Mouse (Mus musculus): ENCODE data around the gene Tvp23a. TPM values are rescaled to one million over a fixed set of nuclear protein-coding genes. Genes with fewer than 3 reads are reported as not detected.

Gene Tvp23a
- polyA plus RNA-seq, 1 experiment from 2014 or later: 15.7 TPM

Other genes with a start within 250 kb of the Tvp23a start
- gene Emp2, start 133.4 kb downstream of the Tvp23a start, polyA plus RNA-seq (2014; fragmentation: Nextera tagmentation; extraction: Ambion mirVana): 9.8 and 14.7 TPM in 2 replicates
- gene Tekt5, start 51.9 kb downstream of the Tvp23a start, polyA plus RNA-seq (2014; fragmentation: Nextera tagmentation; extraction: Ambion mirVana): 0.90 and 1.3 TPM in 2 replicates
- 69.9 and 77.1 TPM in 2 replicates for gene Nubp1, start 35.4 kb downstream of the Tvp23a start, polyA plus RNA-seq (2014; fragmentation: Nextera tagmentation; extraction: Ambion mirVana)
- 0.31 and 1.4 TPM in 2 replicates for gene Ciita, start 32.7 kb upstream of the Tvp23a start, polyA plus RNA-seq (2014; fragmentation: Nextera tagmentation; extraction: Ambion mirVana)
- gene Dexi, start 95.7 kb upstream of the Tvp23a start, polyA plus RNA-seq (2014; fragmentation: Nextera tagmentation; extraction: Ambion mirVana): 27.4 and 32.5 TPM in 2 replicates
- gene Clec16a, start 98.0 kb upstream of the Tvp23a start, polyA plus RNA-seq (2014; fragmentation: Nextera tagmentation; extraction: Ambion mirVana): 38.4 and 46.3 TPM in 2 replicates